Mouse (Mus musculus) intestine, embryonic 16.5 days (tissue): ENCODE data around the gene Parm1. TPM values are rescaled to one million over a fixed set of nuclear protein-coding genes. Genes with fewer than 3 reads are reported as not detected.

Experiments used
- ATAC-seq: fragments of 200-750 bp; cut with Nextera tagmentation; 2 replicates; pipeline ENCODE4 v1.8.0; 2017; ENCODE audit warnings: moderate TSS enrichment, moderate library complexity
- H3K27ac ChIP-seq: fragments of 300-500 bp; sonication (generic); 2 replicates; pipeline ENCODE4 v1.5.1; 2014; ENCODE audit warnings: mild to moderate bottlenecking, low read length
- H3K27me3 ChIP-seq: fragments of 300-500 bp; sonication (generic); replicated peaks from 2 replicates; pipeline ENCODE4 v1.6.1; 2014; ENCODE audit warnings: low read length, control low read depth, mixed read lengths; ENCODE audit not compliant: control insufficient read depth, insufficient read depth
- H3K36me3 ChIP-seq: fragments of 300-500 bp; sonication (generic); 2 replicates; pipeline ENCODE4 v1.6.1; 2014; ENCODE audit warnings: low read length, control low read depth; ENCODE audit not compliant: control insufficient read depth, insufficient read depth
- H3K4me1 ChIP-seq: fragments of 300-500 bp; sonication (generic); 2 replicates; pipeline ENCODE4 v1.6.1; 2014; ENCODE audit warnings: low read length, control low read depth, mixed read lengths; ENCODE audit not compliant: control insufficient read depth, insufficient read depth
- H3K4me2 ChIP-seq: fragments of 300-500 bp; sonication (generic); 2 replicates; pipeline ENCODE4 v1.6.1; 2014; ENCODE audit warnings: low read depth, low read length, control low read depth
- H3K4me3 ChIP-seq: fragments of 300-500 bp; sonication (generic); 2 replicates; pipeline ENCODE4 v1.5.1; 2014; ENCODE audit warnings: mild to moderate bottlenecking, low read length
- H3K9ac ChIP-seq: fragments of 300-500 bp; sonication (generic); 2 replicates; pipeline ENCODE4 v1.6.1; 2014; ENCODE audit warnings: low read depth, low read length
- H3K9me3 ChIP-seq: fragments of 300-500 bp; sonication (generic); 2 replicates; pipeline ENCODE4 v1.6.1; 2016; ENCODE audit warnings: low read length, control low read depth; ENCODE audit not compliant: control insufficient read depth
- WGBS: fragments of 180-500 bp; shearing (Covaris S2); extraction: QIAGEN DNeasy Blood & Tissue Kit; methylation state at CpG from one replicate; pipeline ENCODE4 v1.1.7; 2014; 5-methylcytosine and 5-hydroxymethylcytosine counted together
- polyA plus RNA-seq: library from polyadenylated mRNA; unstranded; fragments of >200 nt; fragmentation: Nextera tagmentation; extraction: Ambion mirVana; gene quantifications from 2 replicates; pipeline ENCODE4 v1.2.1, GENCODE M21; 2015

The Parm1 gene
- polyA plus RNA-seq, 1 experiment from 2014 or later: 20.2 TPM

DNA sequence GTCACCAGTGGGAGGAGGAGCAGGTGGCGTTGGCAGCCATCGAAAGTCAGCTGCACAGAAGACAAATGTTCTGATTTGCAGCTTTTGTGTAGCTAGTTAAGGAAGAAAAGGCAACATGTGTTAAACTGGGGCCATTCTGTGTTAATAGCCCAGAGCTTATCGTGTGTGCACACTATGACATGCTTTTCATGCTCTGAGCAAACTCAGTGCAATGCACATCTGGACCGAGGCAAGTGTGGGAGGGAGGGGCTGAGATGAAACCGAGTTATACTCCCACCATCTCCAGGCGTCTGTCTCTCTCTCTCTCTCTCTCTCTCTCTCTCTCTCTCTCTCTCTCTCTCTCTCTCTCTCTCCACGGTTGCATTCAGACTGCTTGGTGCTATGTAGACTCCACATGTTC is 82.4 kb downstream of the Parm1 start:
- Histone ChIP-seq H3K9me3 (no peaks in the 10 kb centered on the region), H3K36me3 (no peaks in the 10 kb centered on the region), H3K27me3 (no peaks in the 10 kb centered on the region; the same call in 1 of the 2 replicates), H3K9ac (no peak overlapping the region), H3K4me1 (no peaks in the 10 kb centered on the region), H3K4me2 (no peak overlapping the region), H3K27ac (no peak overlapping the region), H3K4me3 (no peak overlapping the region)
- WGBS: 60% methylated on average over 7 of the region's 7 CpGs
- ATAC-seq: no peak

DNA sequence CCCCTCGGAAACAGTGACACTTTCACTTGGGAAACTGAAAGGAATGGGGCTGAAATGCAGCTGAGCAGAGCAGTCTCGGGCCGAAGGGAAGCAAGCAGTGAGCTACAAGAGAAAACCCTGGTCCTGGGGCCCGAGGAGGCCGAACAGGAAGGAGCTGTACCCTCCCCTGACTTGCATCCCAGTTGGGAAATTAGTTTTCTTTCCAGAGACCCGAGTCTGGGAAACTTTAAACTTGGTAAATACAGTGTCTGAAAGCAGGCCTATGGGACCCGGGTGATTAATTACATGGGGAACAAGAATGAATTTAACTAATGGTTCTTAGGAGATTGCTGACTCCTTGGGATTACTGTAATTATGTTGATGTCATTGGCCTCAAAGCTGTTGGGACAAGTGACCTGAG is 85.9 kb downstream of the Parm1 start:
- H3K27ac ChIP-seq: no peak overlapping the region
- H3K9ac ChIP-seq: no peak overlapping the region
- H3K27me3 ChIP-seq: no peaks in the 10 kb centered on the region; the same call in 1 of the 2 replicates
- ATAC-seq: no peak
- no peak overlapping the region for H3K4me2 ChIP-seq
- 45% methylated on average over 7 of the region's 7 CpGs for WGBS
- H3K4me3 ChIP-seq: no peak overlapping the region
- no peaks in the 10 kb centered on the region for H3K9me3 ChIP-seq
- H3K4me1 ChIP-seq: peaks cover 4% of the 10 kb centered on the region; the same call in 1 of the 2 replicates
- H3K36me3 ChIP-seq: no peaks in the 10 kb centered on the region

DNA sequence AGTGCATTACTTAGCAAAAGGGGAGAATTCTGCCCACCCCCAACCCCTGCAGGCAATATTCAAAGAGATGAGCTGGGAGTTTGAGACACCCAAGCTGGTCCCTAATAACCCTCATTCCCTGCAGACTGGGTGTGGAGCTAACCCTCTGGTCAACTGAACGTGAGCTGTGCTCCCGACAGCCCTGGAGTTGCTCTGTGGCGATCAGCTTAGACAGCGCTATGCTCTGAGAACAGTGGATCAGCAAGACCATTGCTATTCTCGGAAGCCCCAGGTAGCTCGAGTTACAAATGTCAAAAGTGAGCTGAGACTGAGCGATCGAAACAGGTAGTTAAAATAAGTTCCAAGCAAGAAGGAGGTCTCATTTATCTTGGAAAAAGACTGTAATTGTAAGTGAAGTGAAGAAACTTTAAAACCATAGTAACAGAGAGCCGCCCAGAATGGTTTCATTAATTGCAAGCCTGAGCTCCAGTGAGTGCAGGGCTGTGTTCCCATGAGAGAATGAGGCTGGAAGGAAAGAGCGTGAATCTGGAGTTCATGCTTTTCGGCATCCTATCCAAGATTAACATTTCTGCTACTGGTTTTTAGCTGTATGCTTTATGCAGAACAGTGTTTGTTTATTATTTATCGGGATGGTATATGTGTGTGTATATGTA is 86.5 kb downstream of the Parm1 start:
- peaks cover 4% of the 10 kb centered on the region; the same call in 1 of the 2 replicates for H3K4me1 ChIP-seq
- H3K4me3 ChIP-seq: no peak overlapping the region
- no peaks in the 10 kb centered on the region for H3K9me3 ChIP-seq
- H3K27ac ChIP-seq: no peak overlapping the region
- ATAC-seq: no peak
- H3K27me3 ChIP-seq: no peaks in the 10 kb centered on the region; the same call in 1 of the 2 replicates
- H3K4me2 ChIP-seq: no peak overlapping the region
- H3K36me3 ChIP-seq: no peaks in the 10 kb centered on the region
- H3K9ac ChIP-seq: no peak overlapping the region
- WGBS: 63% methylated on average over 12 of the region's 12 CpGs

DNA sequence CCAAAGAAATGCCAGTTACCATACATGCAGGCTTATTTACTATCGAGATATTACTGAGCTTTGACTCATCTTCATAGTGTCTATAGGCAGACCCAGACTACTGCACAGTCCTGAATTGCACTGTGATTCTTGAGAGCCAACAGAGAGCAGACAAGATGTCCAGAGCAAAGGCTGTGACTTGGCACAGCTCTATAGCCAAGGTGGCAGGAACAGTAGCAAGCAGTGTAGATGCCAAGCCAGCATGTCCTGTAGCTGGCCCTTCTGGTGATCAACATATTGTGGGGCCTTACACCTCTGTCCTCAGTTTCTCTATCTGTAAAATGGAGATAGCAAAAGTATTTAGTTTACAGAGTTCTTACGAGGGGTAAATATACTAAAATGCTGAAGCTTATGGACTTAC is 89.8 kb downstream of the Parm1 start:
- H3K9me3 ChIP-seq: no peaks in the 10 kb centered on the region
- no peak for ATAC-seq
- H3K27me3 ChIP-seq: no peaks in the 10 kb centered on the region
- H3K4me1 ChIP-seq: peaks cover 10% of the 10 kb centered on the region; the same call in 1 of the 2 replicates
- no peak overlapping the region for H3K27ac ChIP-seq
- no peak overlapping the region for H3K9ac ChIP-seq
- 87% methylated on average over 2 of the region's 2 CpGs for WGBS
- no peak overlapping the region for H3K4me2 ChIP-seq
- H3K36me3 ChIP-seq: no peaks in the 10 kb centered on the region
- no peak overlapping the region for H3K4me3 ChIP-seq

DNA sequence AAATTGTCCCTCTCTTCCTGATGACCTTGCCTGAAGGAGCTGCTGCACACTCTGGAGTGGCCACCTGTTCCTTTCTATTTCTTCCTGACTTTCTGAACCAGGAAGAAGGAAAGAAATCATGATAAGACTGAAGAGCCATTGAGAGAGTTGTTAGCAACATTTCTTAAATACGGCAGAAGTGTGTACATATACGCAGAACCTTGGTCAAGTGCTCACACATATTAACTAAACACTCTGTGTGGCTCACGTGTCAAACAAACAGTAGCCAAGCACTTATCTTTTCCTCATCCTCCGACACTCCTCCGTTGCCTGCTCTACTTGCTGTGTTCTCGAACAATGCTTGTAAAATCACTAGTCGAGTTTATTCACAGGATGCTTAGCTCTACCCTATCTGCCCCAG is 90.4 kb downstream of the Parm1 start:
- Histone ChIP-seq H3K4me2 (no peak overlapping the region), H3K4me1 (peaks cover 10% of the 10 kb centered on the region; the same call in 1 of the 2 replicates), H3K4me3 (no peak overlapping the region), H3K27ac (peak overlapping the region; percentile 47; the same call in 1 of the 2 replicates), H3K27me3 (no peaks in the 10 kb centered on the region), H3K9ac (no peak overlapping the region), H3K36me3 (no peaks in the 10 kb centered on the region), H3K9me3 (no peaks in the 10 kb centered on the region)
- 50% methylated on average over 7 of the region's 7 CpGs for WGBS
- peak; percentile 44 for ATAC-seq

DNA sequence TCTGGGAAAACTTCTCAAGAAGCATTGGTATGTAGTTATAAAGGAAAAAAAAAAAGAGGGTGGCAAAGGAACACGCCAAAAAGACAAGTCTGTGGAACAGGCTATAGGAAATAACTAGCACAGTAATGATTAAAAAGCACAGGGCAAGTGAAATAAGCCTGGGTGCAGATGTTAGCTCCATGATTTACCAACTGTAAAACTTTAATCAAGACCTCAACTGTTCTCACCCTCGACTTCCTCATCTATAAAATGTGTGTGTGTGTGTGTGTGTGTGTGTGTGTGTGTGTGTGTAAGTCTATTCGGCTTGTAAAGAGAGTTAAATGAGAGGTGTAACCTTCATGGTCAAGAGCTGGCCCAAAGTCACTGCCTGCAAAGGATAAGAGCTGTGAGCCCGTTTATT is 91.6 kb downstream of the Parm1 start:
- Histone ChIP-seq H3K27ac (peak overlapping the region; percentile 54; the same call in 1 of the 2 replicates), H3K4me2 (no peak overlapping the region), H3K4me3 (no peak overlapping the region), H3K36me3 (no peaks in the 10 kb centered on the region), H3K9me3 (no peaks in the 10 kb centered on the region), H3K9ac (no peak overlapping the region), H3K27me3 (no peaks in the 10 kb centered on the region), H3K4me1 (peaks cover 10% of the 10 kb centered on the region; the same call in 1 of the 2 replicates)
- no peak for ATAC-seq
- 70% methylated on average over 4 of the region's 4 CpGs for WGBS

DNA sequence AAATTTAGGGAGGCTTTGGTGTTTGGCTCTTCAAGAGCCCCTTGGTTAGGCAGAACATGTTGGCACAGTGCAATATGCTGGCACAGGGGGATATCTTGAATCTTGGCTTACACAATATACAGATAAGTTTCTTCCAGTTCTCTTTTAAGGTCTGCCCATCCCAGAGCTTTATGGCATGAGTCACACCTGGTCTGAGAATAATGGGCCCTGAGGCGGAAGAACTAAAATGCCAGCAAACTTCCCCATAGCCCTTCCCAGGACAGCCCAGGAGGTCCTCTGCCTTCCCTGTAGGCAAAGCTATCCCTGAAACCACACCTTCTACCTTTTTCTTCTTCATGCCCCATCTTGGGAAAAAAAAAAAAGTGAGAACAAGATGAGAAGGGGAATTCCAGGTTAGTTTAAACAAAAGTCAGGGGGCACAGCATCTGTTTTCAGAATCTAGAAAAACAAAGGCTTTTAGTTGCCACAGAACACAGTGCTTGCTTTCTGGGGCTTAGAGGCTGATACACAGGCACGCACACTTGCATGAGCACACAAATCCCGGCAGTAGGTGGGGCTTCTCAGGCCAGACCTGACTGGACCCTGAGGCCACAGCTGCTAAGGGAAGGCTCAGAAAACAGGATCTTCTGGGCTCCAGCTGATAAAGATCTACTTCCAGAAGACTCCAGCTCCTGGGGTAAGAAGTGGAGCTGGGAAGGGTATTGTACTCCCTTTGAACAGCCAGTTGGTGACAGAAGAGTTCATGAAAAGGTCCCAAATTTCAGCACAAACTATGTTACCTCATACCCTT is 92.3 kb downstream of the Parm1 start:
- Histone ChIP-seq H3K4me1 (peaks cover 10% of the 10 kb centered on the region; the same call in 1 of the 2 replicates), H3K4me2 (no peak overlapping the region), H3K27ac (peak overlapping the region; percentile 54), H3K9ac (no peak overlapping the region), H3K9me3 (no peaks in the 10 kb centered on the region), H3K27me3 (no peaks in the 10 kb centered on the region), H3K36me3 (no peaks in the 10 kb centered on the region), H3K4me3 (no peak overlapping the region)
- peak; percentile 89 for ATAC-seq
- WGBS: 62% methylated on average over 3 of the region's 3 CpGs

DNA sequence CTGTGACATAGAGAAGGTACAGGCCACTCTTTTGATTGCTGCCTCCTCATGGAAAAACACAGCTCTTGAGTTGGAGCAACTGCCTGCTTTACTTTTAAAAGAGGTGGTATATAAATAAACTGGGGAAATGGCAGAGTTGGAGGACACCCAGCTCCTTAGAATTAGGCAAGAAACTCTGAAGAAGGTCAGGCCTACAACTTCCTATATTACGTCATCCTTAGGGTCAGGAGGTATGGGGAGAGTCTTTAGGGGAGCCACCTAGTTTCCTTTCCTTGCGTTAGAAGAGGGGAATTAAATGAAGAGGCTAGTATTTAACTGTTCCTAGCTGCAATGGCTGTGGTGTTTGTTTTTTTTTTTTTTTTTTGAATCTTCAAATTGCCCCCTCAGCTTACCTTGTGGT is 93.1 kb downstream of the Parm1 start:
- Histone ChIP-seq H3K4me1 (peaks cover 10% of the 10 kb centered on the region; the same call in 1 of the 2 replicates), H3K9me3 (no peaks in the 10 kb centered on the region), H3K4me3 (no peak overlapping the region), H3K27ac (no peak overlapping the region), H3K36me3 (no peaks in the 10 kb centered on the region), H3K27me3 (no peaks in the 10 kb centered on the region), H3K9ac (no peak overlapping the region), H3K4me2 (no peak overlapping the region)
- WGBS: 69% methylated on average over 2 of the region's 2 CpGs
- no peak for ATAC-seq

DNA sequence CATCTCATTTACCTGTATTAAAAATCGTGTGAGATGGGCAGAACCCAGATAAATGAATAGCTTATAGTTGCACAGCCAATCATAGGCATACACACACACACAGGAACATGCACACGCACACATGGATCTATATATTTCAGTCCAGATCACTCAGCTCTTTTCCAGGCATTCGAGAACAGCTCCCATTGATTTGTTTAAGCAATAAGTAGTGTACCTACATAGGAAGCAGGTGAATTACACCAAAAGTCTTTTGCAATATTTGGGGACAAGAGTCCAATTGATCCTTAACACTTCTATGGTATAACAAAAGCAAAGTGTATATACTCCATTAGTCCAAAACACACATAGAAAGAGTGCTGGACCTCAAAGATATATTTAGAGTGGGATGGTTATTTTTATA is 94.2 kb downstream of the Parm1 start:
- no peak overlapping the region for H3K4me3 ChIP-seq
- no peak overlapping the region for H3K27ac ChIP-seq
- H3K4me1 ChIP-seq: peaks cover 10% of the 10 kb centered on the region; the same call in 1 of the 2 replicates
- H3K36me3 ChIP-seq: no peaks in the 10 kb centered on the region
- ATAC-seq: no peak
- H3K9me3 ChIP-seq: no peaks in the 10 kb centered on the region
- H3K27me3 ChIP-seq: no peaks in the 10 kb centered on the region
- H3K4me2 ChIP-seq: no peak overlapping the region
- no peak overlapping the region for H3K9ac ChIP-seq
- WGBS: 86% methylated on average over 3 of the region's 3 CpGs
